Mouse (Mus musculus) embryonic fibroblast, embryonic 13.5 days (primary cell): Measurements from ENCODE around the gene Plac1. TPM values are rescaled to one million over a fixed set of nuclear protein-coding genes. Genes with fewer than 3 reads are reported as not detected.
A peak's percentile ranks its signal among the peaks of the same experiment; 100 is the strongest.

ENCODE experiments used
- H3K27ac ChIP-seq: 2 replicates; pipeline ENCODE4 v1.5.1; 2012; ENCODE audit warnings: low read length, control low read depth, inconsistent platforms; ENCODE audit not compliant: insufficient read depth
- H3K4me1 ChIP-seq: 2 replicates; pipeline ENCODE4 v1.6.1; 2011; ENCODE audit warnings: low read length; ENCODE audit not compliant: control insufficient read depth, insufficient read depth
- H3K4me3 ChIP-seq: 2 replicates; pipeline ENCODE4 v1.5.1; 2011; ENCODE audit warnings: mild to moderate bottlenecking, control low read depth, low read length; ENCODE audit not compliant: insufficient read depth
- CTCF ChIP-seq: IDR thresholded peaks from 2 replicates; pipeline ENCODE4 v1.5.1; 2011; ENCODE audit warnings: mild to moderate bottlenecking, control low read depth, low read length, moderate library complexity, borderline replicate concordance; ENCODE audit not compliant: insufficient read depth
- POLR2A ChIP-seq: IDR thresholded peaks from 2 replicates; pipeline ENCODE4 v1.6.1; 2011; ENCODE audit warnings: low read depth, mild to moderate bottlenecking, control low read depth, low read length, moderate library complexity
- polyA plus RNA-seq: library from polyadenylated mRNA; stranded (reverse); fragments of >200 nt; gene quantifications from 2 replicates; pipeline ENCODE4 v1.2.4, GENCODE M21; 2011; ENCODE audit warnings: low read depth; ENCODE audit not compliant: missing spikeins, insufficient read length

Plac1 gene
- polyA plus RNA-seq, 1 experiment = 0.44 TPM

- Histone ChIP-seq H3K27ac (no peak overlapping the region), H3K4me1 (peaks cover 10% of the 10 kb centered on the region), H3K4me3 (no peak overlapping the region)
- no peak for TF ChIP-seq POLR2A
- no peak for TF ChIP-seq CTCF
Observed at GRCm38 (mm10) chrX:53118019-53118418, 121.9 kb downstream of the Plac1 start.

- peaks cover 10% of the 10 kb centered on the region for H3K4me1 ChIP-seq
- TF ChIP-seq POLR2A (no peak), CTCF (no peak)
- peak overlapping the region; percentile 93 for H3K27ac ChIP-seq
- H3K4me3 ChIP-seq = no peak overlapping the region
Observed at GRCm38 (mm10) chrX:53114994-53115393, 124.9 kb downstream of the Plac1 start.

- no peak overlapping the region for H3K27ac ChIP-seq
- peaks cover 7% of the 10 kb centered on the region; the same call in 1 of the 2 replicates for H3K4me1 ChIP-seq
- no peak overlapping the region for H3K4me3 ChIP-seq
- TF ChIP-seq CTCF (no peak), POLR2A (no peak)
Observed at GRCm38 (mm10) chrX:53110142-53110541, 129.8 kb downstream of the Plac1 start.

GRCm38 (mm10) chrX:53107127-53107526 lies 132.8 kb downstream of the Plac1 start:
- H3K4me3 ChIP-seq = no peak overlapping the region
- TF ChIP-seq CTCF = no peak
- no peak for TF ChIP-seq POLR2A
- no peak overlapping the region for H3K27ac ChIP-seq
- no peaks in the 10 kb centered on the region for H3K4me1 ChIP-seq

GRCm38 (mm10) chrX:53101165-53101564 lies 138.7 kb downstream of the Plac1 start:
- TF ChIP-seq POLR2A (no peak), CTCF (no peak)
- Histone ChIP-seq H3K4me3 (no peak overlapping the region), H3K4me1 (0 out of 2 replicates have a peak, but pooled peaks cover 3% of the 10 kb centered on the region), H3K27ac (no peak overlapping the region)

- 0 out of 2 replicates have a peak, but pooled peaks cover 3% of the 10 kb centered on the region for H3K4me1 ChIP-seq
- TF ChIP-seq POLR2A = no peak
- TF ChIP-seq CTCF = no peak
- no peak overlapping the region; the same call in 1 of the 2 replicates for H3K27ac ChIP-seq
- H3K4me3 ChIP-seq = no peak overlapping the region
Observed at GRCm38 (mm10) chrX:53099951-53100350, 140.0 kb downstream of the Plac1 start.

GRCm38 (mm10) chrX:53099266-53099665 lies 140.6 kb downstream of the Plac1 start:
- Histone ChIP-seq H3K4me3 (no peak overlapping the region), H3K4me1 (0 out of 2 replicates have a peak, but pooled peaks cover 3% of the 10 kb centered on the region), H3K27ac (no peak overlapping the region)
- TF ChIP-seq POLR2A = no peak
- no peak for TF ChIP-seq CTCF

- Histone ChIP-seq H3K4me3 (no peak overlapping the region), H3K4me1 (0 out of 2 replicates have a peak, but pooled peaks cover 3% of the 10 kb centered on the region), H3K27ac (no peak overlapping the region)
- no peak for TF ChIP-seq POLR2A
- TF ChIP-seq CTCF = no peak
Observed at GRCm38 (mm10) chrX:53098293-53098692, 141.6 kb downstream of the Plac1 start.

GRCm38 (mm10) chrX:53097786-53098185 lies 142.1 kb downstream of the Plac1 start:
- Histone ChIP-seq H3K27ac (no peak overlapping the region), H3K4me3 (no peak overlapping the region), H3K4me1 (0 out of 2 replicates have a peak, but pooled peaks cover 3% of the 10 kb centered on the region)
- TF ChIP-seq CTCF (no peak), POLR2A (no peak)

- H3K4me1 ChIP-seq = no peaks in the 10 kb centered on the region
- H3K4me3 ChIP-seq = no peak overlapping the region
- TF ChIP-seq CTCF (no peak), POLR2A (no peak)
- no peak overlapping the region for H3K27ac ChIP-seq
Observed at GRCm38 (mm10) chrX:53093381-53093780, 146.5 kb downstream of the Plac1 start.
